ENCODE assay signal across 14 mouse cellular contexts in the genomic region with DNA sequence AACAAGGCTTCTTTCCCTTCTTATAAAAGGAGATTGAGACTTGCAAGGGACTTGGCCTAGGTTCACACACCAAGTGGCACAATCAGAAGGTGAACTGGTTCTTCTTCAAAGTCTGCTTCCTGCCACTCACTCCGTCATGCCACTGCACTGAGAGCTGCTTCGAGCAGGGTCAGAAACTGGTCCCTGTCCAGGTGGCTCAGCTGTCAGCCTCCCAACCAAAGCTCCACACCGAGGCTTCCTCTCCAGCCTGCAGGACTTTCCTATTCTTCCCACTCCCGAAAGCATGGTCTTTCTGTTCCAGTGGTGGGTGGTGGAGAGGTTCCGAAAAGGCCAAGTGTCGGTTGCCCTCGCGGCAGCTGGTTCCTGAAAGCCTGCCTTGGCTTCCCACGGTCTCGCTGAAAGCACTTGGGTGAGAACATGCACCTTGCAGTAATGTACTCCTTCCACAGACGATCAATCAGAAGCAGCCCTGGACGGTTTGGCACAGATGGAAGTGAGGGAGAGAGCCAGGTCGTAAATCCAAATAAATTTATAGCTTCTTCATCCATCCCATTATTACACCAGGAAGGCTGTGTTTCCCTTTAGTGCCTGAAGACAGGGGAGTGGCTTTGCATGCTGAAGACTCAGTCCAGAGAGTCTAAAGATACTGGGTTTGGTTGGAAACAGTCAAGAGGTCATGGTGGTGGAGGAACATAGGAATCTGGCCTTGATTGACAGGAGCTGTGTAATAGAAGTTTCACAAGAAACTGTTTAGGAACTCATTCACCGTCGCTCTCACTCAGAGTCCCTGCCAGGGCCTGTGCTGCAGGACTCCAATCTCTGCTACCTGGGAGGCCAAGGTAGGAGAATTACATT.
"Had no signal": no experiment of that assay in that cellular context is flagged by ENCODE, and none has a peak within 500 bp of the region (broad histone marks: within the 10 kb centered on the region; RNA-seq: fewer than 3 reads in every experiment).

No protein-coding gene starts in this region.

- H3K27me3 ChIP-seq: midbrain, embryonic 15.5 days had no signal

- DNase-seq: layer of hippocampus, adult 9-11 months; layer of hippocampus, postnatal 36 days; lung, embryonic 14.5 days; lung, postnatal 10 days; lung, postnatal 4 days; right cerebral cortex, postnatal 4 days; spleen, adult 18-20 months; thymus, postnatal 36 days had no signal

- H3K4me1 ChIP-seq: liver, embryonic 12.5 days had no signal

- H3K27ac ChIP-seq: limb, embryonic 15.5 days; liver, embryonic 12.5 days; midbrain, embryonic 10.5 days; midbrain, embryonic 15.5 days; stomach, embryonic 15.5 days had no signal

- ATAC-seq: intestine, embryonic 16.5 days; liver, embryonic 12.5 days; midbrain, embryonic 15.5 days had no signal

- H3K9ac ChIP-seq: limb, embryonic 15.5 days; liver, embryonic 12.5 days; lung, embryonic 14.5 days; midbrain, embryonic 15.5 days; stomach, embryonic 15.5 days had no signal

- H3K36me3 ChIP-seq: limb, embryonic 15.5 days; liver, embryonic 12.5 days; midbrain, embryonic 10.5 days; midbrain, embryonic 15.5 days; stomach, embryonic 15.5 days had no signal

- H3K9me3 ChIP-seq: limb, embryonic 15.5 days; liver, embryonic 12.5 days; midbrain, embryonic 10.5 days; midbrain, embryonic 15.5 days; stomach, embryonic 15.5 days had no signal

- H3K4me3 ChIP-seq: limb, embryonic 15.5 days; liver, embryonic 12.5 days; midbrain, embryonic 10.5 days; midbrain, embryonic 15.5 days; stomach, embryonic 15.5 days had no signal

- H3K4me2 ChIP-seq: limb, embryonic 15.5 days; liver, embryonic 12.5 days; lung, embryonic 14.5 days; midbrain, embryonic 15.5 days; stomach, embryonic 15.5 days had no signal
